Mouse (Mus musculus) urinary bladder, postnatal 25 days (tissue): ENCODE data around the gene Hax1.

Source experiments
- DNase-seq: peaks from one replicate; pipeline ENCODE4 v3.0.0; 2022; ENCODE audit warnings: low spot score

Gene Hax1

GRCm38 (mm10) chr3:89998612-89999054 lies at the start of gene Hax1:
Gene Hax1, minus strand, starts transcription at chr3:89998780.
- peak; percentile 88 for DNase-seq

DNA sequence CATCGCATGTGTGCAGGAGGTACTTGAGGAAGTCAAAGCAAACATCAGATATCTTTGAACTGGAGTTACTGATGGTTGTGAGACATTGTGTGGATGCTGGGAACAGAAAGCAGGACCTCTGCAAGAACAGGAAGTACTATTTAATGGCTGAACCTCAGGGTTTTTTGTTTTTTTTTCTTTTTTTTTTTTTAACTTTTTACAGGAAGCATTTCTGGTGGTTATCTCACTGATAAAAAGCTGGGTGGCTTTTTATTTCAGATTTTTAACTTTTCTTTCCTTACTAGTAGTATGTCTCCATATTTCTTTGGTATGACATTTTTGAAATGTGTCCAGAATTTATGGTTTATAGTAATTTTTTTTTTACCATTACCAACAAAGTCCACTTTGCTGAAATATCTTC lies 37.7 kb upstream of the Hax1 start:
- DNase-seq, result no peak

GRCm38 (mm10) chr3:90034653-90035052 lies 36.1 kb upstream of the Hax1 start:
- DNase-seq, result no peak

GRCm38 (mm10) chr3:90016626-90017025 lies 18.0 kb upstream of the Hax1 start:
- no peak for DNase-seq

- DNase-seq, result no peak
These were observed 11.7 kb upstream of the Hax1 start for GRCm38 (mm10) chr3:90010291-90010690.

DNA sequence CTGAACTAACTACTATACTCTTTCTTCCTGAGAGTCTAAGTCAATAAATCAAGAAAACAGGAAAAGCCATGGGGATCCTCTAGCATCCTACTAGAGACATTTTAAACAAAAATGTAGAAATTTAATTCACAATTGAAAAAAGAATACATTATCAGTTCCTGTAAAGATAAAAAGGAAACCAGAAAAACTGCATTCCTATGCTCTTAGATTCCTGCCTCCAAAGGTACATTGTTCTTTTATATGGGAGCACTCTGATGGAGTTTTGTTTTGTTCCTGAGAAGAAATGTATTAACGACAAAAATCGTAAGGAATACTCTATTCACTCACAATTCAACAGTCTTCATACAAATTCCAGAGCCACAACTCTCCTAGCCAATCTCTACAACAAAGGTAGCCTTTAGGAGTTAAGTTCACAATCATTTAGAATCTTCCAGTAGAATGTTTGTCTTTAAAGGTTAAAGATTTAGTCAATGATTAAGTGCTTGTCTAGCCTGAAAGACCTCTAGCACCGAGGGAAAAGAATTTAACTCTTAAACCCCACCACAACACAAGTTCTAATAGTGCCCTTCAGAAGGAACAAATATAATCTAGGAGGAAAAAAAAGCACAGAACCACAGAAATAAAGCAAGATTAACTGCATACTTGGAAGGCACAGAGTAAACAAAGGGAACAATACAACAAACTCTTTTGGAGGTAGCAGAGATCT lies 5.7 kb upstream of the Hax1 start:
- DNase-seq, result no peak

- no peak for DNase-seq
These were observed 1.2 kb upstream of the Hax1 start for GRCm38 (mm10) chr3:89999830-90000229.

GRCm38 (mm10) chr3:89999090-89999489 lies 510 bp upstream of the Hax1 start:
- peak; percentile 7 for DNase-seq

DNA sequence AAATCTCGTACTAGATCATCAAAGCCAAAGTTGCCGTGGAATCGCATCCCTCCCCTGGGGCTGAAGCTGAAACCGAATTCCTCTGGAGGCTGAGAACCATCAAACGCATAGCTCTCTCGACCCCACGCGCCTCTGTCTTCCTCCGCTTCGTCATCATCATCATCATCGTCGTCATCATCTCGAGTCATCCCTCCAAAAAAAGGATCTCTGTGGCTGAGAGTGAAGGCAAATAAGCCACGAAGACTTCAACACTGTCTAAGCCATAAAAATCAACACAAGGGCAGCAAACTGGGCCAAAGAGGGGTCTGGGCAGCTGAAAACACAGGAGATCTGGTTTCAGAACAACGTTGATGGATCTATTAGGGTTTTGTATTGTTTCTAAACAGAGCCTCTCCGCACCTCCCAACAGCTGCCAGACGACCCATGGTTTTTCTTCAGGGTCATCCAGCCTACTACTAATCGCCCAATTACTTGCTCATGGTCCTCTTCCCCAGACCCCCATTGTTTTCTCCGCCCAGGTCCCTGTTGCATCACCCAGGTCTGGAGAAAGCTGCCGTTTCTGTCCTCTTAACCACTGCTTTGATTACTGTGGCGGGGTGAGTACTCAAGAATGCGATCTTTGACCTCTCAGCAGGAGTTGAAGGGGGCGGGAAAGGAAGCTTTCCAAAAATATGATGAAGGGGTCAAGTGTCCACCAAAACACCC lies 637 bp downstream of the Hax1 start:
- DNase-seq, result no peak

DNA sequence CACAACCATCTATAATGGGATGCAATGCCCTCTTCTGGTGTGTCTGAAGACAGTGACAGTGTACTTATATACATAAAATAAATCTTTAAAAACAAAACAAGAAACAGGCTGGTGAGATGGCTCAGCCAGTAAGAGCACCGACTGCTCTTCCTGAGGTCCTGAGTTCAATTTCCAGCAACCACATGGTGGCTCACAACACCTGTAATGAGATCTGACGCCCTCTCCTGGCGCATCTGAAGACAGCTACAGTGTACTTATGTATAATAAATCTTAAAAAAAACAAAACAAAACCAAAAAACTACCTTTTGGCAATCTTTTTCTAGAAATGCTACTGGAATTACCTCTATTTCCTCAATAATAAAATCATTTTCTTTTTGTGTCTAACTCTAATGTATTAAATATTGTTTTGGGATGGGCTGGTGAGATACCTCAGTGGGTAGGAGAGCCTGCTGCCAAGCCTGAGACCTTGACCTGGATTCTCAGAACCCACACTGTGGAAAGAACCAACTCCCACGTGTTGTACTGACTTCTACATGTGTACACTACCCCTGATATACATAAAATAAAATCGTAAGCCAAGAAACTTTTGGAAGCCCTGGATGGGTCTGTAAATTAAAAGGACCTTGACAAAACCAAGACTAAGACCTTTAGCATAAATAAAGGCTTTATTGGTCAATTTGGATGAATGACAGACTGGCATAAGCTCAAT lies 3.6 kb downstream of the Hax1 start:
- DNase-seq, result no peak

GRCm38 (mm10) chr3:89987822-89988221 lies 10.8 kb downstream of the Hax1 start:
- no peak for DNase-seq

- DNase-seq, result no peak
These were observed 11.4 kb downstream of the Hax1 start for GRCm38 (mm10) chr3:89987211-89987610.

- DNase-seq, result no peak
These were observed 16.2 kb downstream of the Hax1 start for GRCm38 (mm10) chr3:89982426-89982825.

GRCm38 (mm10) chr3:89976859-89977258 lies 21.7 kb downstream of the Hax1 start:
- DNase-seq, result no peak

- DNase-seq, result no peak
These were observed 30.1 kb downstream of the Hax1 start for GRCm38 (mm10) chr3:89968509-89968908.

GRCm38 (mm10) chr3:89966946-89967345 lies 31.6 kb downstream of the Hax1 start:
- DNase-seq, result no peak

DNA sequence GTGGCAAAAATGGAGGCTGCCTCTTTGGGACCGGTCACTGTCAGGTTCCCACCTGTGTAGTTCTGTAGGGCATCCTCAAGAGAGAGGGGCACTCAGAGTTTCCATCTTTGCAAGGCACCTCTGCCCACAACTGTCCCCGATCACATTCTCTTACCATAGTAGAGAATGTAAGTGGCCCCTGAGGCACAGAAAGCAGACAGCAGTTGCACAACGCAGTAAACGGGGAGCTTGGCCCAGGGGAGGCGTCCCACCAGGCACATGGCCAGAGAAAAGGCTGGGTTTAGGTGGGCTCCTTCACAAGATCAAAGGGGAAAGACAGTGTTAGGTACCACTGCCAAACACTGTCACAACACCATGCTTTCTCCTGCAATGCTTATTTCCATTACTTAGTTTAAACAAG lies 32.6 kb downstream of the Hax1 start:
- no peak for DNase-seq

DNA sequence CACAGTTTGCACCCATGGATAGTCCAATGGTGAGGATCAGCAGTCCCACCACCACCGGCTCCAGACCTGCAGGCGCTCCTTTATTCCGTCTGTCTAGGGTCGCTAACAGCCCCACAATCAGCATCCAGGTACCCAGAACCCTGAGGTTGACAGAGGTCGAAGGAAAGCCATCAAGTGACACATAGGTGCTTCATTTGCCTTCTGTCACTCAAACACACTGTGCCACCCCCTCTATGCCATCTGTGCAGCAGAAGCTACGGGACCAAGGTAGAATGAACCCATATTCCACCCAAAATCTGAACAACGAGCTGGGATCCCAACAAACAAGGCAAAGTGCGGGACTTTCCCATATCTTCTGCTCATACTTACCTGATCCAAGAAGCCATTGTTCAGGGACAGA lies 33.0 kb downstream of the Hax1 start:
- no peak for DNase-seq

DNA sequence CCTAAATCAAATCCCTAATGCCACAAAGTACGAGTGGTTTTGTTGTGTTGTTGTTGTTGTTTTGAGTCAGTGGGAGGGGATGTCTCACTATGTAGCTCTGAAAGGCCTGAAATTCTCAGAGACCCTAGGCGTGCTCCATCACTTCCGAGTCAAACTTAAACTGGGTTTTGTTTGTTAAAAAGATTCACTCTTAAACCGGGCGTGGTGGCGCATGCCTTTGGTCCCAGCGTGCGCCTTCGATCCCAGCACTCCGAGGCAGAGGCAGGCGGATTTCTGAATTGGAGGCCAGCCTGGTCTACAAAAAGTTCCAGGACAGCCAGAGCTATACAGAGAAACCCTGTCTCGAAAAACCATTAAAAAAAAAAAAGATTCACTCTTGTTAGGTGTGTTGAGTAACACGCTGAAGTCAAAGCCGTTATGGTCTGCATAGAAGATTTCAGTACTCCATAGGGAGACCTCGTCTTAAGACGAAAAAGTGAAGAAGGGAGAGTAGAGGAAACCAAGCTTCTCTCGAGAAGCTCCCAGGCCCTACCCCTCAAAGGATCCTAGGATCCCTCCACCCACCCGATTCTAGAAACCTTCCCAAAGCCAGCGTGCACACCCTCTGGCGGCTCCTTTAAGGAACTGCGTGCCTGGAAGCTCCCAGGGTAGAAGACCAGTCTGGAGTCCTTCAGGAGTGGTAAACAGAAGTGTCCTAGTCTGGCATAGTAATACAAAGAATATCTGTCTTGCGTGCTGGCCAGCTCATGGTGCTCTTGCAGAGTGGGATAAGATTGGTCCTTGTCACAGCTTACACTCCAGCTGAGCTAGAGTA lies 34.4 kb downstream of the Hax1 start:
- DNase-seq, result peak; percentile 55

DNA sequence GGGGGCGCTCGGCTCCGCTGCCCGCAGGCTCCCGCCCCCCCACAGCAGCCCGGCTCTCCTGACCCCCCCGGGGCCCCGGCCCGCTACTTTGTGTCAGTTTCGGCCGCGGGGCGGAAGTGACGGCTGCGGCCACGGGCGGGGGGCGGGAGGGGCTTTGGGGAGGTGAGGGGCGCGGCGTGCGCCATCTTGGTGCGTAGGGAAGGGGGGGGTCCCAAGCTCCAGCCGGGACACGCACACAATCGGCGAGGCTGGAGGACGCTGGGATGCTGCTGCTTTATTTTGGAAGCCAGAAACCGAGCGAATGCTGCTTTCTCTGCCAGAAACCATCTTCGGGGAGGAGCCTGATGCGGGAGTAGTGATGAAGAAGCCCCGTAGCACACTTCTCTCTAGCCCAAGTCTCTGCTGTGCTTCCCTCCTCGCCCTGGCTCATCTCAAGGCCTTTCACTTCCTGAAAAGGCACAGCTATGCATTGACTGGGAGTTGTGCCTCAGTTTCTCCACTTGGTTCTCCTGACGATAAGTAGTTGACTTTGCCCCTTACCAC lies 35.3 kb downstream of the Hax1 start, which contains the start of gene Atp8b2:
Gene Atp8b2 (minus strand): TSS at position 288 of the 543 bp plus-strand sequence.
- DNase-seq, result peak; percentile 48

GRCm38 (mm10) chr3:89962751-89963220 lies 35.8 kb downstream of the Hax1 start:
- no peak for DNase-seq
